Mouse (Mus musculus): ENCODE results near the gene Hist1h4f. TPM values are rescaled to one million over a fixed set of nuclear protein-coding genes. Genes with fewer than 3 reads are reported as not detected.
"Not testable (repeated sequence)": the region's sequence is repeated elsewhere in the genome, so short reads cannot be mapped to it uniquely, and the experiment has no call there.

Hist1h4f gene
- polyA plus RNA-seq (2012; rRNA removed), result 17.2 and 25.6 TPM in 2 replicates

DNA sequence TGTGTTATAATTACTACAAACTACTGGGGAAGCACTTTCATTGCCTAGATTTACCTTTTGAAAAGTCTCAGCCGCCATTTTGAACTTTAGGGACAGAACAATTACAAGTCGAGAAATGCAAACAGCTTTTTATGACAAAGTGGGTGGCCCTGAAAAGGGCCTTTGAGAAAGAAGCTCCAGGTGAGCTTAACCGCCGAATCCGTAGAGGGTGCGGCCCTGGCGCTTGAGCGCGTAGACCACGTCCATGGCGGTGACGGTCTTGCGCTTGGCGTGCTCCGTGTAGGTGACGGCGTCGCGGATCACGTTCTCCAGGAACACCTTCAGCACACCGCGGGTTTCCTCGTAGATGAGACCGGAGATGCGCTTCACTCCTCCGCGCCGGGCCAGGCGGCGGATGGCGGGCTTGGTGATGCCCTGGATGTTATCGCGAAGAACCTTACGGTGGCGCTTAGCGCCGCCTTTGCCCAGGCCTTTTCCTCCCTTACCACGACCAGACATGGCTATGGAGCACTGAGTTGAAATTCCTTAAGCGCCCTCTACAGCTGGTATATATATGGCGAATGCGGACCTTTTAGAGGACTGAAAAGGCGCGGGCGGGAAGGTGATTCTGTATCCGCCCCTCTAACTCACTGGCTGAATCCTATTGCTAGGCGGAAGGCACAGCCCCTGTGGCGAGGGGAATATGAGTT lies at the start of gene Hist1h4f:
Hist1h4f (minus strand) TSS at position 503 of the 689 bp plus-strand sequence.
- TF ChIP-seq POLR2A (IDR thresholded peaks at IDR 0.05; ENCODE audit: borderline replicate concordance, extremely low read depth, insufficient read depth, insufficient read length, poor library complexity, severe bottlenecking) (peak; percentile 29; the same call in 1 of the 2 replicates), CTCF (IDR thresholded peaks at IDR 0.05; ENCODE audit: borderline replicate concordance, extremely low read depth, insufficient read depth, insufficient read length) (peak; percentile 45; the same call in 1 of the 2 replicates)
- DNase-seq (ENCODE audit: low read depth), result peak; percentile 98

DNA sequence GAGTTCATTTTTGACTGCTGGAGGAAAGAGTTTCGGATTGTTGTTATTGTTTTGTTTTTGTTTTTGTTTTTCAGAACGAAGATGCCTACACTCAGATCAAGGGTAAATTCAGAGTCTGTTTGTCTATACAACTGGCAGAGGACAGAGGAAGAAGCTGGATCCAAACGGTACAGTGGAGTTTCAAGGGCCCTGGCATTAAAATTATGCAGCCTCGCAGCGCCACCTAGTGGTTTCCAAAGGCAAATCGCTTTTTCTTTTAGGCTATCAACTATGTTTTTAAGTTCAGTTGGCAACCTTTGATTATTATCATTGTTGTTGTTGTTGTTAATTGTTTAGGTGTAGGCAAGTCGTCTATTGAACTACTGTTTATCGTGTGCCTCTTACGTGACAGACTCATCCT lies 46.5 kb upstream of the Hist1h4f start:
- TF ChIP-seq CTCF (IDR thresholded peaks at IDR 0.05; ENCODE audit: borderline replicate concordance, extremely low read depth, insufficient read depth, insufficient read length) (peak; percentile 84), POLR2A (IDR thresholded peaks at IDR 0.05; ENCODE audit: borderline replicate concordance, extremely low read depth, insufficient read depth, insufficient read length, poor library complexity, severe bottlenecking) (no peak)
- peak; percentile 88 for DNase-seq (ENCODE audit: low read depth)

DNA sequence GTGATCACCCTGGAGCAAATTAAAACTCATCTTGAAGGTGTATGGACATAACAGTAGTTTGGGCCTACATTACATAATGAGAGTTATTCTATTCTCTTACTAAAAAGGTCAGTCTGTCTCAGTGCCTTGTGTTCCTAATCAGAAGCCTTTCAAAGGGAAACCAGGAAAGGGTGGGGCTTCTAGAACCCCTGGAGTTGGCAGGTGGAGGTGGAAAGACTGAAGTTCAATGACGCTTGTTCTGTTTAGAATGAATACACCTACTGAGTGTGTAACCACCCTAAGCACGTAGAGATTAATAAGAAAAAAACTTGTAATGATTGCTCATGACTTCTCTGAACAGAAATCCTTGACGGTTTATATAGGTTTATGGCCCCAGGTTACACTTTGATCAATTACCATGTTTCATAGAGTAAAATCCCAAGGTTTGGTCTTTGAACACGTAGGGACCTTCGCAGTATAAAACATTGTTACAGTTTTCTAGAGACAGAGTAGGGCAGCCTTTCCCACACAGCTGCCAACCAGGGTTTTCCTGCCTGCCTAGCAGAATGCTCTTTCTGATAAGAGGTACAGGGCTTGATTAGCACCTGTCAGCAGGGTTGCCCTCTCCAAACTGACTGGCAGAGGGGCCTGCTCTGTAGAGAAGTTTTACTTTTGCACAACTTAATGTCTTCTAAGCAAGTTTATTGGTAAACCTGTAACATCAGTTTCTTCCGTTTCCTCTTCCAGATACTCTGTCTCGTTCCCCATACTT lies 44.3 kb upstream of the Hist1h4f start:
- TF ChIP-seq POLR2A (IDR thresholded peaks at IDR 0.05; ENCODE audit: borderline replicate concordance, extremely low read depth, insufficient read depth, insufficient read length, poor library complexity, severe bottlenecking) (no peak), CTCF (IDR thresholded peaks at IDR 0.05; ENCODE audit: borderline replicate concordance, extremely low read depth, insufficient read depth, insufficient read length) (no peak)
- DNase-seq (ENCODE audit: low read depth), result no peak

DNA sequence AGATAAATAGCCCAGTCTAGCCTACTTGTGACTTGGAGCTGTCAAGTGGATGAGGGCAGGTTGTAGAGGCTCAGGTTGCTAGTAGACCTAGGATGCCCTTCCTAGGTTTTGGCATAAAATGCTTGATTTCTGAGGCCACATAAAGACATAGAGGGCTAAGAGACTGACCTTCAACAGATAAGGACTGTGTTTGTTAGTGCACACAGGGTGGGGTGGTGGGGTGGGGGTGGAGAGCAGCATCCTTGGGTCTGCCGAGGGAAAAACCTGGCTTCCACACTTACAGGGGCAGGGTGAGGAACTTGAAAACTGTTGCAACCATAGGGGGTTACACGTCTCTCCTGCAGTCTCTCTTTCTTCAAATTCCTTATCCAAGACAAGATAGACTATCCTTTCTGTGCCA lies 43.7 kb upstream of the Hist1h4f start:
- TF ChIP-seq POLR2A (IDR thresholded peaks at IDR 0.05; ENCODE audit: borderline replicate concordance, extremely low read depth, insufficient read depth, insufficient read length, poor library complexity, severe bottlenecking) (no peak), CTCF (IDR thresholded peaks at IDR 0.05; ENCODE audit: borderline replicate concordance, extremely low read depth, insufficient read depth, insufficient read length) (no peak)
- no peak for DNase-seq (ENCODE audit: low read depth)

DNA sequence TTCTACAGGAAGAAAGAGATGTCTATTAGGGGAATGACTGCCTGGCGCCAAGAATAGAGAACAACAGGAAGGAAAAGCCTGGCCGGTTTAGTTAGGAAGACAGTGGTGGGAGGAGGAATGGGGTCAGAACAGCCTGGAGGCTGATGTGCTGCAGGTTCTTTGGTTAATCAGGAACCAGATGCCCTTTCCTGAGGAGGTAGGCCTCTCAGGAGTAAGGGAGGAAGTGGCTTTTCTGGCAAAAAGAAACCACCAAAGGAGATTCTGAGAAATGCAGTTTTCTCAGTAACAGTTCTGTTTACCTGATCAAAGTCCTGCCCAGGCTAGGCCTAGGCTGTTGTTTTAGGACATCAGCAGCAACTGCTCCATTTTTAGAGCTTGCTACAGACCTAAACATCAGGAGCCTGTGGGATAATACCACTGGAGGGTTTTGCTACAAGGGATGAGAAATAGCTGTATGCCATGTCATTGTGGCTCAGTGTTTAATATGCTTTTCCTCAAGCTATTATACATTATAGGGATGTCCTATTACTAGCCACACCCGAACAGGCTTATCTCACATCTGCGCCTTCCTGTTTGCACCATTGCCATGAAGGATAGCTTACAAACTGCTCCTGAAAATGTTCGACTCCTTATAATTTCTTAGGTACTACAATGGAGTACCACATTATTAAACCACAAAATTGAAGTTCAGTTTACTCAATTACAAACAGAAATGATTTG lies 41.8 kb upstream of the Hist1h4f start:
- TF ChIP-seq CTCF (IDR thresholded peaks at IDR 0.05; ENCODE audit: borderline replicate concordance, extremely low read depth, insufficient read depth, insufficient read length) (no peak), POLR2A (IDR thresholded peaks at IDR 0.05; ENCODE audit: borderline replicate concordance, extremely low read depth, insufficient read depth, insufficient read length, poor library complexity, severe bottlenecking) (no peak)
- DNase-seq (ENCODE audit: low read depth), result no peak

DNA sequence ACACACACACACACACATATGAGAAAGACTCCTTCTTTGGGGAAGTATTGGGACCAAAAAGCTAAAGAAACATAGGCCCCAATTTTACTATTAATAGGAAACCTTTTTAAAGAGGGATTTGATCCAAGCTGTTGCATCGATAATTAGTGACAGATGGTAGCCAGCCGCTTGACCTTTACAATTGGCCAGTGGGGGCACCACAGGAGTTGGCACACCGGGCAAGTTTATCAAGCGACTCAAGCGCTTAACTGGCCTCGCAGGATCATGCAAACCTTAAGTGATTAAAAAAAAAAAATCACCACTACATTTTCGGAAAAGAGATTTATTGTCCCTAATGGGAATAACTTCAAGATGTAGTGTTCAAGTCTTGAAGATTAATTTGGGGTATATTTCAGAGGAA lies 41.2 kb upstream of the Hist1h4f start:
- TF ChIP-seq CTCF (IDR thresholded peaks at IDR 0.05; ENCODE audit: borderline replicate concordance, extremely low read depth, insufficient read depth, insufficient read length) (no peak), POLR2A (IDR thresholded peaks at IDR 0.05; ENCODE audit: borderline replicate concordance, extremely low read depth, insufficient read depth, insufficient read length, poor library complexity, severe bottlenecking) (no peak)
- DNase-seq (ENCODE audit: low read depth), result no peak

DNA sequence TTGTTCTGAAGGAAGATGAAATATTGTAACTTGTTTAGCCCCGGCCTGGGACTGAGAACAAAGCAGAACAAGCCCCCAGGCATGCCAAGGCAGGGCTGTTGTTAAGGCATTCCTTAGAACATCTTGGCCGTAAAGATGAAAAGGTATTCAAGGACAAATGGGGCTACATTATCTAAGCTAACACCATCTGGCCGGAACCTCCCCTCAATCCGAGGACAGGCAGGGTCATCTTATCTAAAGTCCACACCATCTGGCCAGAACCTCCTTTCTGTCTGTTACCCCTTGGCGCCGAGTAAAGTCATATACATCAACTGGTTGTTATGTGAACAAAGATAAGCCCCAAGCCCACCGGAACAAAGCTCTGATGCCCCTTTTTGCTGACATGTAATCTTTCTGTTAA lies 40.4 kb upstream of the Hist1h4f start:
- DNase-seq (ENCODE audit: low read depth), result not testable (repeated sequence)

DNA sequence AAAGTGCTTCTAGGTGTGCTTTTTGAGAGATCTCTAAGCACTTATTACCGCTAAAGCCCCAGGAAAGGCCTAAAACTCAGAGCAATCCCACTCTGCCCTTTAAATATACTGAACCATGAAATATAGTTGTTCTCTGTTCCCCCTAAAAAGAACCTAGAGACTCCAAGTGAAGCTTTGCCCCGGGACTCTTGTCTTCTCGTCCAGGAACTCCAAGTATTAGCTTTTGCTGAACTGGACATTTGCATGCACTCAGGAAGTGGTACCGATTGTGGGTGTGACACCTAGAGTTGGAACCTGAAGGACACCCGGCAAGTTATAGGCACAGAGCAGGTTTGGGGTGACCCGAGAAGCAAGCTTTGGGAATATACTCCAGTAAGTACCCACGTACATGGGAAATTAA lies 39.8 kb upstream of the Hist1h4f start:
- TF ChIP-seq POLR2A (IDR thresholded peaks at IDR 0.05; ENCODE audit: borderline replicate concordance, extremely low read depth, insufficient read depth, insufficient read length, poor library complexity, severe bottlenecking), result no peak
- TF ChIP-seq CTCF (IDR thresholded peaks at IDR 0.05; ENCODE audit: borderline replicate concordance, extremely low read depth, insufficient read depth, insufficient read length), result no peak
- no peak for DNase-seq (ENCODE audit: low read depth)

DNA sequence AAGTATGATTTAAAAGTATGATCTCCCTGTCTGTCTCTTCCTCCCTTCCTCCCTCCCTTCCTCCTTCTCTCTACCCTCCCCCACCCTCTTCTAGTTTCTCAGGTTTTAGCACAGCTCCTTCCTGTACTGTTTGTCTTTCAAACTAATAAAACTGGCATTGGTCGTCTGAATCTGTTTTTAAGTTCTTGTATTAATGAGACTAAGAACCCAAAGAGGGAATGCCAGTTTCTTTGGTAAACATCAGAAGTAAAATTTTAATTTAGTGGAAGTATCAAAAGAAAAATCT lies 35.4 kb upstream of the Hist1h4f start:
- TF ChIP-seq POLR2A (IDR thresholded peaks at IDR 0.05; ENCODE audit: borderline replicate concordance, extremely low read depth, insufficient read depth, insufficient read length, poor library complexity, severe bottlenecking) (no peak), CTCF (IDR thresholded peaks at IDR 0.05; ENCODE audit: borderline replicate concordance, extremely low read depth, insufficient read depth, insufficient read length) (no peak)
- DNase-seq (ENCODE audit: low read depth), result peak; percentile 20

DNA sequence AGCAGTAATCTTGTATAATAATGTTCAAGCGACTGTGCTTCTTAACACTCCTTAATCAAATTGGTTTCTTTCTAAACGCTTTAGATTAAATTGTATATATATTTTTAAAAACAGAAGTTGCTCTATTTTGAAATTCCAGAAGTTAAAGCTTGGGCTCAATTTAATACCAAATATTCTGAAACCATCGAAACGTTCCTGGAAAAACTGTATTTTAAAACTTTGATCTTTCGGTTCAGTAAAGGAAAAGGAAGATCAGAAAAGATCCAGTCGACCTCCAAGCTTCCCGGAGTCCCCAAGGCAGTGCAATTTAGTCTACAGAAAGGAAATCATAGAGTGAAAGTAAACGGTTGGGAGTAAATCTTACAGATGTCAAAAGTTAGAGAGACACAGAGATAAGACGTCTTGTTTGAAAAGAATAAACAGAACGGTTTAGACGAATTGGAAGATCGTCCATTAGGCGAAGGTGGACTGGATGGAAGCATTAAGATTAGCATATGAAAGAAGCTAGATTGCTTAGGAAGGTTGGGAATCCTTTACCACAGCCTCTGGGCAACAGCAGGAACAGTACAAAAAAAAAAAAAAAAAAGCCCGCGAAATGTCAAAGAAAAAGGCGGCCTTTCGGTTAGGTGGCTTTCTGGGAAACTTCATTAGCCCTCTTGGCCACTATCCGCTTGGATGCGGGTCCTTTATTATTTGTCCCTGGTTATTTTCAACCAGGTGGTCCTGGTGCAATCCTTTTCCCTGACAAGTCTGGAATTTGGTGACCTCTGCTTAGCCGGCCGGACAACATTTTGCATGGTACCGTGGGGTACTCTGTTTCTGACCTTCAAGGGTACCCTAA lies 34.9 kb upstream of the Hist1h4f start:
- peak; percentile 63 for DNase-seq (ENCODE audit: low read depth)

More for the DNA sequence above, 34.9 kb upstream of the Hist1h4f start:
- no peak for TF ChIP-seq CTCF (IDR thresholded peaks at IDR 0.05; ENCODE audit: borderline replicate concordance, extremely low read depth, insufficient read depth, insufficient read length)
- TF ChIP-seq POLR2A (IDR thresholded peaks at IDR 0.05; ENCODE audit: borderline replicate concordance, extremely low read depth, insufficient read depth, insufficient read length, poor library complexity, severe bottlenecking), result no peak
